Mouse (Mus musculus) embryonic fibroblast, embryonic 13.5 days (primary cell): ENCODE results near the gene 1700020N01Rik.

Source experiments
- CTCF ChIP-seq: IDR thresholded peaks from 2 replicates; pipeline ENCODE4 v1.5.1; 2011; ENCODE audit warnings: mild to moderate bottlenecking, control low read depth, low read length, moderate library complexity, borderline replicate concordance; ENCODE audit not compliant: insufficient read depth
- POLR2A ChIP-seq: IDR thresholded peaks from 2 replicates; pipeline ENCODE4 v1.6.1; 2011; ENCODE audit warnings: low read depth, mild to moderate bottlenecking, control low read depth, low read length, moderate library complexity

DNA sequence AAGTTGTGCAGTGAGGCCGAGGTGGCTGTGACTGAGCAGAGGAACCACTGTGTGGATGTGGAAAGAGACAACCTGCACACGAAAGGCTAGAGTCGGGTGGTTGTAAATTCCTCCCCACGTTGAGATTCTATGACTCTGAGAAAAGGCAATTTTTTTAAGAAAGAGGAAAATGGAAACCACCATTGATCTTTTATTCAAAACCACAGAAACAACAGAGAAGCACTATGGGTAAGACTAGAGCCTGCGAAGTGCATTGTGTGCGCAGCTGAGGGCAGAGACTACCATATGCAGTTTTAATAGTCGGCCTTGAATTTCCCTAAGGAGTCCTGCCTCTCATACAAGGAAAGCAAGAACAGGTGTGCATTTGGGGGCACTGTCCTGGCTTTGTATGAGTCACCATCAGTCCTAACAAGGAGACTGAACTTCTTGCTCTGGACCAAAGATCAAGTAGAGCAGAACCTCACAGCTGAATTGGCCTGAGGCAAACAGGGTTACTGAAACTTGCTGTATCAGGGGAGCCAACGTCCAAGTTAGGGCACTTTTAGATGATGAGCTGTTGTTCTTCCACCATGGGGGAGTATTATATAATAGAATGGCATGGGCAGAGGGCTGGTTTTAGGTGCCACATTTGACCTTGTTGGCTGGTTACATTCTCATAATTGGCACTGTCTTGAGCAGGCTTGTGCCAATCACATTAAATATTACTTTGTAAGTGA is 39.8 kb upstream of the 1700020N01Rik start:
- TF ChIP-seq CTCF (no peak), POLR2A (no peak)
